Mouse (Mus musculus): Measurements from ENCODE around the gene Rapgef5.

Gene Rapgef5

GRCm38 (mm10) chr12:117516179-117516578 lies at the start of gene Rapgef5:
TSS of gene Rapgef5 (plus strand) at chr12:117516479.
- in situ Hi-C loops (cut with MboI; ENCODE audit: low pct_unique_long_range_greater_than_20kb in 1 of 2, low sequenced_read_pairs in 2 of 2, unreplicated experiment in 1 of 2) = no loop called here

- in situ Hi-C loops (cut with MboI; ENCODE audit: low pct_unique_long_range_greater_than_20kb in 1 of 2, low sequenced_read_pairs in 2 of 2, unreplicated experiment in 1 of 2) = no loop called here
These were observed 48.0 kb upstream of the Rapgef5 start for GRCm38 (mm10) chr12:117468329-117468728.

GRCm38 (mm10) chr12:117479014-117479413 lies 37.3 kb upstream of the Rapgef5 start:
- in situ Hi-C loops (cut with MboI; ENCODE audit: low pct_unique_long_range_greater_than_20kb in 1 of 2, low sequenced_read_pairs in 2 of 2, unreplicated experiment in 1 of 2) = no loop called here

- in situ Hi-C loops (cut with MboI; ENCODE audit: low pct_unique_long_range_greater_than_20kb in 1 of 2, low sequenced_read_pairs in 2 of 2, unreplicated experiment in 1 of 2) = no loop called here
These were observed 36.6 kb upstream of the Rapgef5 start for GRCm38 (mm10) chr12:117479680-117480079.

- in situ Hi-C loops (cut with MboI; ENCODE audit: low pct_unique_long_range_greater_than_20kb in 1 of 2, low sequenced_read_pairs in 2 of 2, unreplicated experiment in 1 of 2) = no loop called here
These were observed 35.3 kb upstream of the Rapgef5 start for GRCm38 (mm10) chr12:117480958-117481357.

- in situ Hi-C loops (cut with MboI; ENCODE audit: low pct_unique_long_range_greater_than_20kb in 1 of 2, low sequenced_read_pairs in 2 of 2, unreplicated experiment in 1 of 2) = no loop called here
These were observed 33.6 kb upstream of the Rapgef5 start for GRCm38 (mm10) chr12:117482665-117483064.

GRCm38 (mm10) chr12:117486118-117487057 lies 29.9 kb upstream of the Rapgef5 start:
- in situ Hi-C loops (cut with MboI; ENCODE audit: low pct_unique_long_range_greater_than_20kb in 1 of 2, low sequenced_read_pairs in 2 of 2, unreplicated experiment in 1 of 2) = no loop called here

GRCm38 (mm10) chr12:117496501-117497176 lies 19.6 kb upstream of the Rapgef5 start:
- in situ Hi-C loops (cut with MboI; ENCODE audit: low pct_unique_long_range_greater_than_20kb in 1 of 2, low sequenced_read_pairs in 2 of 2, unreplicated experiment in 1 of 2) = no loop called here

- in situ Hi-C loops (cut with MboI; ENCODE audit: low pct_unique_long_range_greater_than_20kb in 1 of 2, low sequenced_read_pairs in 2 of 2, unreplicated experiment in 1 of 2) = no loop called here
These were observed 18.9 kb upstream of the Rapgef5 start for GRCm38 (mm10) chr12:117497361-117497760.

- in situ Hi-C loops (cut with MboI; ENCODE audit: low pct_unique_long_range_greater_than_20kb in 1 of 2, low sequenced_read_pairs in 2 of 2, unreplicated experiment in 1 of 2) = no loop called here
These were observed 17.0 kb upstream of the Rapgef5 start for GRCm38 (mm10) chr12:117499242-117499641.

GRCm38 (mm10) chr12:117501180-117501579 lies 15.1 kb upstream of the Rapgef5 start:
- in situ Hi-C loops (cut with MboI; ENCODE audit: low pct_unique_long_range_greater_than_20kb in 1 of 2, low sequenced_read_pairs in 2 of 2, unreplicated experiment in 1 of 2) = no loop called here

GRCm38 (mm10) chr12:117502834-117503233 lies 13.4 kb upstream of the Rapgef5 start:
- in situ Hi-C loops (cut with MboI; ENCODE audit: low pct_unique_long_range_greater_than_20kb in 1 of 2, low sequenced_read_pairs in 2 of 2, unreplicated experiment in 1 of 2) = no loop called here

GRCm38 (mm10) chr12:117505163-117505562 lies 11.1 kb upstream of the Rapgef5 start:
- in situ Hi-C loops (cut with MboI; ENCODE audit: low pct_unique_long_range_greater_than_20kb in 1 of 2, low sequenced_read_pairs in 2 of 2, unreplicated experiment in 1 of 2) = no loop called here

GRCm38 (mm10) chr12:117507772-117508171 lies 8.5 kb upstream of the Rapgef5 start:
- in situ Hi-C loops (cut with MboI; ENCODE audit: low pct_unique_long_range_greater_than_20kb in 1 of 2, low sequenced_read_pairs in 2 of 2, unreplicated experiment in 1 of 2) = no loop called here

- in situ Hi-C loops (cut with MboI; ENCODE audit: low pct_unique_long_range_greater_than_20kb in 1 of 2, low sequenced_read_pairs in 2 of 2, unreplicated experiment in 1 of 2) = no loop called here
These were observed 6.4 kb upstream of the Rapgef5 start for GRCm38 (mm10) chr12:117509919-117510318.

- in situ Hi-C loops (cut with MboI; ENCODE audit: low pct_unique_long_range_greater_than_20kb in 1 of 2, low sequenced_read_pairs in 2 of 2, unreplicated experiment in 1 of 2) = no loop called here
These were observed 3.8 kb upstream of the Rapgef5 start for GRCm38 (mm10) chr12:117512468-117512867.

GRCm38 (mm10) chr12:117513150-117513932 lies 2.9 kb upstream of the Rapgef5 start:
- in situ Hi-C loops (cut with MboI; ENCODE audit: low pct_unique_long_range_greater_than_20kb in 1 of 2, low sequenced_read_pairs in 2 of 2, unreplicated experiment in 1 of 2) = no loop called here

- in situ Hi-C loops (cut with MboI; ENCODE audit: low pct_unique_long_range_greater_than_20kb in 1 of 2, low sequenced_read_pairs in 2 of 2, unreplicated experiment in 1 of 2) = no loop called here
These were observed 1.1 kb downstream of the Rapgef5 start for GRCm38 (mm10) chr12:117517275-117517936.
